Mouse (Mus musculus): ENCODE data around the gene Il17d. TPM values are rescaled to one million over a fixed set of nuclear protein-coding genes. Genes with fewer than 3 reads are reported as not detected.
A peak's percentile ranks its signal among the peaks of the same experiment; 100 is the strongest.

Il17d gene
- polyA plus RNA-seq, 1 experiment, result 0.90 TPM

DNA sequence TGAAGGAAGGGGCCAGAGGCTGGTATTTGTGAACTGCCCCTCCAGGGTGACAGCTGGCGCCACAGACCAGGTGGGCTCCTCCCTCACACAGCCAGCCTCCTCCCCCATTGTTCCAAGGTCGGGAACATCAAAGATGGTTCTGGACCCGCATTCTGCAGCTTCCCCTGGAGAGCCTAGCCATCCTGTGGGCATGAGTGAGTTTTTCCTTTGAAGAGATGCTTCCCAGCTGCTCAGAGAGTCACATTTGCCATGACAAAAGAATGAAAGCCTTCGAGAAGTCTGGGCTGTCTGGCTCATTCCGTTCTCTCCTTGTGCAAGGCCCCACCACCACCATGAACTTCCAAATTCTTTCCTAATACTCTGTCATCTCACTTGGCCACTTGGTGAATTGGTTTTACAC is 9.8 kb downstream of the Il17d start:
- TF ChIP-seq POLR2A (IDR thresholded peaks at IDR 0.05; ENCODE audit: low read depth, low read length) (no peak), CTCF (IDR thresholded peaks at IDR 0.05; ENCODE audit: extremely low read depth, insufficient read depth, insufficient read length, insufficient replicate concordance) (no peak)
- Histone ChIP-seq H3K4me1 (ENCODE audit: control insufficient read depth, insufficient read depth, insufficient read length) (no peaks in the 10 kb centered on the region; the same call in 1 of the 2 replicates), H3K27me3 (ENCODE audit: control insufficient read depth, insufficient read depth, low read length) (peaks cover 4% of the 10 kb centered on the region; the same call in 1 of the 2 replicates), H3K36me3 (ENCODE audit: control insufficient read depth, insufficient read depth, low read length) (no peaks in the 10 kb centered on the region), H3K27ac (ENCODE audit: insufficient read depth, low read length) (no peak overlapping the region), H3K4me3 (ENCODE audit: extremely low read depth, insufficient read depth, insufficient read length) (no peak overlapping the region)
- WGBS, result 76% methylated on average over 5 of the region's 5 CpGs
- DNase-seq (ENCODE audit: low read depth in 1 of 2, low spot score in 2 of 2), result no peak

DNA sequence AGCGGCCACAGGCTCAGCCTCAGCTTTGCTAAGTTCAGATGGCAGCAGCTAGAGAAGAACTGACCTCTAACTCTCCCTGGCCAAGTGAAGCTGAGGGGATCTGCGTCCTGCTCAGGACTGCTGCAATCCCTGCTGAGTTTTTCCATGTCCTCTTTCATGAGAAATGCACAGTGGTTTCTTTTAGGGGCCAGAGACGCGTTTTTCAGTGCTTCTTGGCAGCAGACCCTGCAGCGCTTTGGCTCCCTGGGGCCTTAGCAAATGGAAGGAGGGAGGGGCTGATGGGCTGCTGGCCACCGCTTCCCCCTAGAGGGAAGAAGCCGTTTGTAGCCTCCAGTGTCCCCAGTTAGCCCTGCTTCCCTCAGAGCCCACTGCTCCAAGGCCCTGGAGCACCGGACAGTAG is 10.4 kb downstream of the Il17d start:
- H3K4me1 ChIP-seq (ENCODE audit: control insufficient read depth, insufficient read depth, insufficient read length), result no peaks in the 10 kb centered on the region; the same call in 1 of the 2 replicates
- DNase-seq (ENCODE audit: low read depth in 1 of 2, low spot score in 2 of 2), result no peak
- H3K27me3 ChIP-seq (ENCODE audit: control insufficient read depth, insufficient read depth, low read length), result 0 out of 2 replicates have a peak, but pooled peaks cover 1% of the 10 kb centered on the region
- 60% methylated on average over 8 of the region's 8 CpGs for WGBS
- H3K27ac ChIP-seq (ENCODE audit: insufficient read depth, low read length), result no peak overlapping the region
- TF ChIP-seq CTCF (IDR thresholded peaks at IDR 0.05; ENCODE audit: extremely low read depth, insufficient read depth, insufficient read length, insufficient replicate concordance) (no peak), POLR2A (IDR thresholded peaks at IDR 0.05; ENCODE audit: low read depth, low read length) (no peak)
- no peaks in the 10 kb centered on the region for H3K36me3 ChIP-seq (ENCODE audit: control insufficient read depth, insufficient read depth, low read length)
- H3K4me3 ChIP-seq (ENCODE audit: extremely low read depth, insufficient read depth, insufficient read length), result no peak overlapping the region

DNA sequence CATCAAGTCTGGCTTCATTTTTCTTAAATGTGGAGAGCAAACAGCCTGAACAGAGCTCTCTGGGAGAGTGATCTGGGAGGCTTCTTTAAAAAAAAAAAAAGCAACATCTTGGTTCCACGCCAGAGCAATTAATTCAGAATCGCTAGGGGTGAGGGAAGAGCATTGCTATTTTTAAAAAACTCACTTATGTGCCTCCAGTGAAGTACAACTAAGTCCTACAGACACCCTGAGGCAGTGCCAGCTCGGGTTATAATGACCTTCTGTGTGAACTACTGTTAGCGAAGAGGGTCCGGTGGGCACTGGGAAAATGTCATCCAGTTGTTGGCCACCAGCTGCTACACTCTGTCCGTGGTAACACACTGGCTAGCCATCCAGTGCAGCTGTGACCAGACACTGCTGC is 11.1 kb downstream of the Il17d start:
- DNase-seq (ENCODE audit: low read depth in 1 of 2, low spot score in 2 of 2), result no peak
- TF ChIP-seq POLR2A (IDR thresholded peaks at IDR 0.05; ENCODE audit: low read depth, low read length), result no peak
- TF ChIP-seq CTCF (IDR thresholded peaks at IDR 0.05; ENCODE audit: extremely low read depth, insufficient read depth, insufficient read length, insufficient replicate concordance), result no peak
- Histone ChIP-seq H3K4me1 (ENCODE audit: control insufficient read depth, insufficient read depth, insufficient read length) (no peaks in the 10 kb centered on the region; the same call in 1 of the 2 replicates), H3K4me3 (ENCODE audit: extremely low read depth, insufficient read depth, insufficient read length) (no peak overlapping the region), H3K36me3 (ENCODE audit: control insufficient read depth, insufficient read depth, low read length) (no peaks in the 10 kb centered on the region), H3K27me3 (ENCODE audit: control insufficient read depth, insufficient read depth, low read length) (0 out of 2 replicates have a peak, but pooled peaks cover 1% of the 10 kb centered on the region), H3K27ac (ENCODE audit: insufficient read depth, low read length) (no peak overlapping the region)
- WGBS, result 51% methylated on average over 6 of the region's 6 CpGs

DNA sequence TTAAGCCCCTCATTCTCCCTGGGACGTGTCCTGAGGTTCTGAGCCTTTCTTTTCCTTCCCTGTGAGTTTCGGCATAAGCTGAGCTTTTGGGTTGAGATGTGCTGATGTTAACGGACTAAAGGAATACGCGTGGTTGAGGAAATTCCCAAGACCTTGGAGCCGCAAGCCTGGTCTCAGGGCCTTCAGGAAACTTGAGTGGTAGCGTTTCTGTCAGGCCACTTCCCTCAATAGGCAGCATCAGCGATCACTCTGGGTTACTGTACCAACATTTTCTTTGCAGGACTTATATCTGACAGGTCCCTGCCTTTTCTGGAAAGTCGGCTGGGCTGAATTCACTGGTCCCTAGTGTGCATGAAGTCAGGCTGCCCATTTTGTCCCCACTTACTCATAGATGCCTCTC is 12.2 kb downstream of the Il17d start:
- H3K4me1 ChIP-seq (ENCODE audit: control insufficient read depth, insufficient read depth, insufficient read length), result no peaks in the 10 kb centered on the region; the same call in 1 of the 2 replicates
- H3K36me3 ChIP-seq (ENCODE audit: control insufficient read depth, insufficient read depth, low read length), result no peaks in the 10 kb centered on the region
- DNase-seq (ENCODE audit: low read depth in 1 of 2, low spot score in 2 of 2), result no peak
- WGBS, result 86% methylated on average over 9 of the region's 9 CpGs
- 0 out of 2 replicates have a peak, but pooled peaks cover 1% of the 10 kb centered on the region for H3K27me3 ChIP-seq (ENCODE audit: control insufficient read depth, insufficient read depth, low read length)
- TF ChIP-seq POLR2A (IDR thresholded peaks at IDR 0.05; ENCODE audit: low read depth, low read length), result no peak
- no peak overlapping the region for H3K4me3 ChIP-seq (ENCODE audit: extremely low read depth, insufficient read depth, insufficient read length)
- H3K27ac ChIP-seq (ENCODE audit: insufficient read depth, low read length), result no peak overlapping the region

DNA sequence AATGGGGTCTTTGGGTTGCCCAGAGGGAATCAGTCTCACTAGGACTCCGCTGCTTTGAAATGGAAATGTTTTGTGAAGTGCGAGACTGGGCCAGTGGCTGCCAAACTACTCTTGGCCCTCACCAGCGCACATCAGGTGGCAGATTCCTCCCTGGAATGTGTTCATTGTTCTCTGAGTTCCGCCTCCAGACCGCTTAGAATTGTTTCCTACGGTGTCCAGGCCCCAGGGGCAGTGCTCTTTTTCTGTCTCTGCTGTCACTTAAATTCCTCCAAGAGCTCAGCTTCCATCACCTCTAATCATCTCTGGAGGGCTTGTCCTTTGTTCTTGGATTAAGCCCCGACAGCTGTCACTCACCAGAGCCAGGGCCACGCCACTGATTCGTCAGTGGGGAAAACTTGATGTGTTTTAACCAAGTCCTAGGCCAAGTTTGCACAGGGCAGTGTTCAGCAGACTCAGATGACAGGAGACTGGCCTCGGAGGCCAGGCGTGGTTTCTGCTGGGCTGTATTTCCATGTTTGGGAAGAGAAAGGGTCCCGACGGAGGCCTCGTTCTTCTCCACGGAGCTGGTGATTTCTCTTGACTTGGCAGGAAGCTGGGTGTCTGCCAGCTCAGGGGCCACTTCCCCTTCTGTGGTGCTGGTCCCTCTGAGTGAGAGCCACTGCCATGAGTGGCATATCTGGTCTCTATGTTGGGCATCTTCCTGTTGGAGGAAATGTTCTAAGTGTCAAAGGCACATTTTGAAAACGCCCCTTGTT is 12.9 kb downstream of the Il17d start:
- Histone ChIP-seq H3K27ac (ENCODE audit: insufficient read depth, low read length) (no peak overlapping the region), H3K4me3 (ENCODE audit: extremely low read depth, insufficient read depth, insufficient read length) (no peak overlapping the region), H3K27me3 (ENCODE audit: control insufficient read depth, insufficient read depth, low read length) (0 out of 2 replicates have a peak, but pooled peaks cover 1% of the 10 kb centered on the region), H3K4me1 (ENCODE audit: control insufficient read depth, insufficient read depth, insufficient read length) (no peaks in the 10 kb centered on the region; the same call in 1 of the 2 replicates), H3K36me3 (ENCODE audit: control insufficient read depth, insufficient read depth, low read length) (no peaks in the 10 kb centered on the region)
- 34% methylated on average over 16 of the region's 16 CpGs for WGBS
- TF ChIP-seq POLR2A (IDR thresholded peaks at IDR 0.05; ENCODE audit: low read depth, low read length), result no peak
- TF ChIP-seq CTCF (IDR thresholded peaks at IDR 0.05; ENCODE audit: extremely low read depth, insufficient read depth, insufficient read length, insufficient replicate concordance), result no peak
- DNase-seq (ENCODE audit: low read depth in 1 of 2, low spot score in 2 of 2), result peak in 1 of 2 experiments; percentile 17

DNA sequence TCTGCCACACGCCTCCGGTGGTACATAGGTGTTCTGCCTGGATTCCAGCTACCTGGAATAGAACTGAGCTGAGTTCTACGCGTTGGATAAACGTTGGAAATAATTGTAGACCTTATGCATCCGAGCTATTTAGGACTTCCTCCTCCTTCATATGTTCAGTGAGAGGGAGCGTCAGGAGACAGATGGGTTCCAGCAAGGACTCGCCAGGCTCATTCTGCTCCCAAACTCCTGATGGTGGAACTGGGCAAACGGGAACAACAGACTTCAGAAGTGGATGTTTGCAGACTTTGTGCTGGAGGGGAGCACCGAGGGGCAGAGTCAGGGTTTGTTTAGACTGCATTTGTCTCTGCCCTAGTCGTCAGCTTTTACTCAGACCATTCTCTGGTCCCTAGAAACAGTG is 16.1 kb downstream of the Il17d start:
- no peak overlapping the region for H3K4me3 ChIP-seq (ENCODE audit: extremely low read depth, insufficient read depth, insufficient read length)
- DNase-seq (ENCODE audit: low read depth in 1 of 2, low spot score in 2 of 2), result no peak
- H3K36me3 ChIP-seq (ENCODE audit: control insufficient read depth, insufficient read depth, low read length), result no peaks in the 10 kb centered on the region
- no peak overlapping the region for H3K27ac ChIP-seq (ENCODE audit: insufficient read depth, low read length)
- H3K27me3 ChIP-seq (ENCODE audit: control insufficient read depth, insufficient read depth, low read length), result 0 out of 2 replicates have a peak, but pooled peaks cover 1% of the 10 kb centered on the region
- no peak for TF ChIP-seq POLR2A (IDR thresholded peaks at IDR 0.05; ENCODE audit: low read depth, low read length)
- TF ChIP-seq CTCF (IDR thresholded peaks at IDR 0.05; ENCODE audit: extremely low read depth, insufficient read depth, insufficient read length, insufficient replicate concordance), result no peak
- H3K4me1 ChIP-seq (ENCODE audit: control insufficient read depth, insufficient read depth, insufficient read length), result no peaks in the 10 kb centered on the region; the same call in 1 of the 2 replicates
- 88% methylated on average over 11 of the region's 11 CpGs for WGBS

DNA sequence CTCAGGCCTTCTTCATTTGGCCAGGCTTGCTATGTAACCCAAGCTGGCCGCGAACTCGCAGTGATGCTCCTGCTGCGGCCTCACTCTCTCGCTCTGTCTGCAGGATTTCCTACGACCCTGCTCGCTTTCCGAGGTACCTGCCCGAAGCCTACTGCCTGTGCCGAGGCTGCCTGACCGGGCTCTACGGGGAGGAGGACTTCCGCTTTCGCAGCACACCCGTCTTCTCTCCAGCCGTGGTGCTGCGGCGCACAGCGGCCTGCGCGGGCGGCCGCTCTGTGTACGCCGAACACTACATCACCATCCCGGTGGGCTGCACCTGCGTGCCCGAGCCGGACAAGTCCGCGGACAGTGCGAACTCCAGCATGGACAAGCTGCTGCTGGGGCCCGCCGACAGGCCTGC is 17.7 kb downstream of the Il17d start:
- TF ChIP-seq CTCF (IDR thresholded peaks at IDR 0.05; ENCODE audit: extremely low read depth, insufficient read depth, insufficient read length, insufficient replicate concordance) (no peak), POLR2A (IDR thresholded peaks at IDR 0.05; ENCODE audit: low read depth, low read length) (no peak)
- Histone ChIP-seq H3K4me3 (ENCODE audit: extremely low read depth, insufficient read depth, insufficient read length) (no peak overlapping the region; the same call in 1 of the 2 replicates), H3K4me1 (ENCODE audit: control insufficient read depth, insufficient read depth, insufficient read length) (no peaks in the 10 kb centered on the region; the same call in 1 of the 2 replicates), H3K27ac (ENCODE audit: insufficient read depth, low read length) (no peak overlapping the region), H3K36me3 (ENCODE audit: control insufficient read depth, insufficient read depth, low read length) (no peaks in the 10 kb centered on the region), H3K27me3 (ENCODE audit: control insufficient read depth, insufficient read depth, low read length) (no peaks in the 10 kb centered on the region)
- 85% methylated on average over 34 of the region's 34 CpGs for WGBS
- peak in 1 of 2 experiments; percentile 8 for DNase-seq (ENCODE audit: low read depth in 1 of 2, low spot score in 2 of 2)

Measured in spleen, adult 2 months (tissue).